Mouse (Mus musculus) MEL (cell line): ENCODE measurements around the gene Uchl4. TPM values are rescaled to one million over a fixed set of nuclear protein-coding genes. Genes with fewer than 3 reads are reported as not detected.
"Not testable (repeated sequence)": the region's sequence is repeated elsewhere in the genome, so short reads cannot be mapped to it uniquely, and the experiment has no call there.

Experiments
- DNase-seq: peaks from one replicate; pipeline ENCODE4 v3.0.0; 2011; ENCODE audit warnings: low read depth, low spot score
- H3K27ac ChIP-seq: 2 replicates; pipeline ENCODE4 v1.5.1; 2012; ENCODE audit warnings: low read depth, mild to moderate bottlenecking, control low read depth, low read length, moderate library complexity; ENCODE audit not compliant: control insufficient read depth
- H3K27me3 ChIP-seq, 2 experiments: fragments of 150-350 bp in 1 of 2; sonication (generic) in 1 of 2; 2 replicates each; pipeline ENCODE4 v1.6.1; 2012; ENCODE audit warnings: low read length in 2 of 2, mild to moderate bottlenecking in 2 of 2, improper control_type of control experiment in 1 of 2, moderate library complexity in 1 of 2; ENCODE audit not compliant: insufficient read depth in 2 of 2, control insufficient read depth in 1 of 2
- H3K36me3 ChIP-seq, 2 experiments: 2 replicates each; pipeline ENCODE4 v1.6.1; 2012 to 2014; ENCODE audit warnings: low read length in 2 of 2, improper control_type of control experiment in 1 of 2, inconsistent platforms in 1 of 2, mild to moderate bottlenecking in 1 of 2; ENCODE audit not compliant: insufficient read depth in 2 of 2, control insufficient read depth in 1 of 2
- H3K4me1 ChIP-seq, 2 experiments: fragments of 150-350 bp in 1 of 2; sonication (generic) in 1 of 2; 2 replicates each; pipeline ENCODE4 v1.6.1; 2012; ENCODE audit warnings: low read length in 2 of 2, improper control_type of control experiment in 1 of 2, mild to moderate bottlenecking in 1 of 2; ENCODE audit not compliant: insufficient read depth in 2 of 2, control insufficient read depth in 1 of 2
- H3K4me3 ChIP-seq, 2 experiments: fragments of 150-350 bp in 1 of 2; sonication (generic) in 1 of 2; 2 replicates each; pipeline ENCODE4 v1.5.1; 2012; ENCODE audit warnings: low read depth in 2 of 2, low read length in 2 of 2, mild to moderate bottlenecking in 2 of 2, moderate library complexity in 2 of 2, control low read depth in 1 of 2, improper control_type of control experiment in 1 of 2; ENCODE audit not compliant: control insufficient read depth in 1 of 2, insufficient read depth in 1 of 2
- H3K79me2 ChIP-seq: 2 replicates; pipeline ENCODE4 v1.6.1; 2012; ENCODE audit warnings: mild to moderate bottlenecking, low read length, moderate library complexity; ENCODE audit not compliant: control insufficient read depth, poor library complexity, insufficient read depth
- H3K9ac ChIP-seq: 2 replicates; pipeline ENCODE4 v1.6.1; 2012; ENCODE audit warnings: low read depth, mild to moderate bottlenecking, control low read depth, low read length, moderate library complexity; ENCODE audit not compliant: control insufficient read depth, poor library complexity, severe bottlenecking
- H3K9me3 ChIP-seq: fragments of 150-350 bp; sonication (generic); replicated peaks from 2 replicates; pipeline ENCODE4 v1.6.1; 2012; ENCODE audit warnings: mild to moderate bottlenecking, low read length, improper control_type of control experiment, moderate library complexity; ENCODE audit not compliant: insufficient read depth
- BHLHE40 ChIP-seq: IDR thresholded peaks from 2 replicates; pipeline ENCODE4 v1.6.1; 2012; ENCODE audit warnings: low read depth, mild to moderate bottlenecking, inconsistent platforms, low read length, improper control_type of control experiment, borderline replicate concordance
- E2F4 ChIP-seq: IDR thresholded peaks from 2 replicates; pipeline ENCODE4 v1.6.1; 2011; ENCODE audit warnings: low read depth, low read length, improper control_type of control experiment, borderline replicate concordance
- EP300 ChIP-seq, 2 experiments: IDR thresholded peaks; 2 replicates each; pipeline ENCODE4 v1.6.1; 2011; ENCODE audit warnings: improper control_type of control experiment in 2 of 2, low read length in 2 of 2, low read depth in 1 of 2, mild to moderate bottlenecking in 1 of 2
- GABPA ChIP-seq: IDR thresholded peaks from 2 replicates; pipeline ENCODE4 v1.6.1; 2012; ENCODE audit warnings: low read depth, mild to moderate bottlenecking, inconsistent platforms, low read length, improper control_type of control experiment, moderate library complexity
- MAX ChIP-seq: IDR thresholded peaks from 2 replicates; pipeline ENCODE4 v1.6.1; 2011; ENCODE audit warnings: low read length, improper control_type of control experiment
- MXI1 ChIP-seq: IDR thresholded peaks from 2 replicates; pipeline ENCODE4 v1.6.1; 2011; ENCODE audit warnings: mild to moderate bottlenecking, low read depth, low read length, improper control_type of control experiment
- MYB ChIP-seq: IDR thresholded peaks from 2 replicates; pipeline ENCODE4 v1.6.1; 2011; ENCODE audit warnings: mild to moderate bottlenecking, low read depth, low read length, improper control_type of control experiment
- NELFE ChIP-seq: IDR thresholded peaks from 2 replicates; pipeline ENCODE4 v1.6.1; 2011; ENCODE audit warnings: low read depth, low read length, improper control_type of control experiment
- POLR2A ChIP-seq, 2 experiments: IDR thresholded peaks; 2 replicates each; pipeline ENCODE4 v1.6.1; 2011 to 2012; ENCODE audit warnings: low read length in 2 of 2, mild to moderate bottlenecking in 2 of 2, control low read depth in 1 of 2, improper control_type of control experiment in 1 of 2, low read depth in 1 of 2, moderate library complexity in 1 of 2; ENCODE audit not compliant: control insufficient read depth in 1 of 2, insufficient read depth in 1 of 2, poor library complexity in 1 of 2
- POLR2AphosphoS5 ChIP-seq: IDR thresholded peaks from 2 replicates; pipeline ENCODE4 v1.6.1; 2012; ENCODE audit warnings: low read depth, borderline replicate concordance, mild to moderate bottlenecking, inconsistent platforms, low read length, moderate library complexity, mixed read lengths
- RAD21 ChIP-seq: IDR thresholded peaks from 2 replicates; pipeline ENCODE4 v1.6.1; 2011; ENCODE audit warnings: mild to moderate bottlenecking, low read depth, low read length, improper control_type of control experiment
- SIN3A ChIP-seq: IDR thresholded peaks from 2 replicates; pipeline ENCODE4 v1.6.1; 2012; ENCODE audit warnings: low read length, improper control_type of control experiment, inconsistent platforms
- TBP ChIP-seq: IDR thresholded peaks from 2 replicates; pipeline ENCODE4 v1.8.0; 2011; ENCODE audit warnings: low read depth, low read length, improper control_type of control experiment
- UBTF ChIP-seq: IDR thresholded peaks from 2 replicates; pipeline ENCODE4 v1.6.1; 2012; ENCODE audit warnings: low read depth, mild to moderate bottlenecking, inconsistent platforms, low read length, improper control_type of control experiment, moderate library complexity, borderline replicate concordance; ENCODE audit not compliant: insufficient read depth
- ZC3H11A ChIP-seq: IDR thresholded peaks from 2 replicates; pipeline ENCODE4 v1.6.1; 2012; ENCODE audit warnings: low read depth, mild to moderate bottlenecking, inconsistent platforms, low read length, improper control_type of control experiment
- ZMIZ1 ChIP-seq: IDR thresholded peaks from 2 replicates; pipeline ENCODE4 v1.6.1; 2012; ENCODE audit warnings: low read depth, mild to moderate bottlenecking, inconsistent platforms, low read length, improper control_type of control experiment, moderate library complexity
- polyA plus RNA-seq, 2 experiments: library from polyadenylated mRNA; stranded (reverse) in 1 of 2; unstranded in 1 of 2; fragments of >175 nt in 1 of 2; fragments of >200 nt in 1 of 2; gene quantifications; 2 replicates each; pipeline versions ENCODE4 v1.2.1 to v1.2.4; 2012; ENCODE audit warnings: low replicate concordance in 2 of 2, low read depth in 1 of 2; ENCODE audit not compliant: insufficient read length in 2 of 2, insufficient read depth in 1 of 2, missing spikeins in 1 of 2
- total RNA-seq: library from RNA; depleted of rRNA; stranded (reverse); fragments of 300-350 nt; gene quantifications from 2 replicates; pipeline ENCODE4 v1.2.3, GENCODE M21; 2012

The Uchl4 gene
- total and polyA plus RNA-seq, 3 experiments: 0.27 to 7.4 TPM; not detected in 1

DNA sequence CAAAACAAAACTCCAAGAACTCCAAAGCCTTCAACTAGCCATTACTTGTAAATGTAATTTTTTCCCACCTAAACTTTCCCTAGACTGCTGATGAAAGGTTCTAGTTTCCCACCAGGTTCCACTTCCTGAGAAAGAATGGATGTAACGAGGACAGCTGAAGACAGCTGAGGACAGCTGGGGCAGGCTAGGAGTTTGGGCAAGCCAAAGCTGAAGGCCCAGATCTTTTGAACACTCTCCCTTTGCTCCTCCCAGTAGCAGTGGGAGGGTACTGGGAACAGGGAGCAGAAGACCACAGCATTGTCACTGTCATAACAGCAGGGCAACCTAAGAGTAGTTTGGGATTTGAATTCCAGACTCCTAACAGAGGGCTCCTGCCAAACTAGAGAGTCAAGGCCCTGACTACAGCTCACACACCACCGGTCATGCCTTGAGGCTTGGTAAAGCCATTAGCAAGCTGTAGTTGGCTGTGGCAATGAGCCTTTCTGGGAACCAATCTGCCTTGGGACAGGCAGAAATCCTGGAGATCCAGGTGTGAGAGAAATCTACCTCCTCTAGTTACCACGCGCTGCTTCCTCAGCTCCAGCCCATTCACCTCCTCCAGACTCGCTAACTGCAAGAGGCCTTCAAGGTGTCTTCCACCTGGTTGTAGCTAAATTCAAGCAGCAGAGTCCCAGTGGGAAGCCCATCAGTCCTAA is 36.8 kb upstream of the Uchl4 start:
- Histone ChIP-seq H3K79me2 (no peaks in the 10 kb centered on the region), H3K36me3 (no peaks in the 10 kb centered on the region), H3K9me3 (no peaks in the 10 kb centered on the region), H3K27me3 (no peaks in the 10 kb centered on the region), H3K4me1 (no peaks in the 10 kb centered on the region), H3K4me3 (no peak overlapping the region), H3K9ac (no peak overlapping the region), H3K27ac (no peak overlapping the region)
- TF ChIP-seq E2F4 (no peak), MYB (no peak), GABPA (no peak), ZC3H11A (no peak), SIN3A (no peak)
- no peak for DNase-seq

DNA sequence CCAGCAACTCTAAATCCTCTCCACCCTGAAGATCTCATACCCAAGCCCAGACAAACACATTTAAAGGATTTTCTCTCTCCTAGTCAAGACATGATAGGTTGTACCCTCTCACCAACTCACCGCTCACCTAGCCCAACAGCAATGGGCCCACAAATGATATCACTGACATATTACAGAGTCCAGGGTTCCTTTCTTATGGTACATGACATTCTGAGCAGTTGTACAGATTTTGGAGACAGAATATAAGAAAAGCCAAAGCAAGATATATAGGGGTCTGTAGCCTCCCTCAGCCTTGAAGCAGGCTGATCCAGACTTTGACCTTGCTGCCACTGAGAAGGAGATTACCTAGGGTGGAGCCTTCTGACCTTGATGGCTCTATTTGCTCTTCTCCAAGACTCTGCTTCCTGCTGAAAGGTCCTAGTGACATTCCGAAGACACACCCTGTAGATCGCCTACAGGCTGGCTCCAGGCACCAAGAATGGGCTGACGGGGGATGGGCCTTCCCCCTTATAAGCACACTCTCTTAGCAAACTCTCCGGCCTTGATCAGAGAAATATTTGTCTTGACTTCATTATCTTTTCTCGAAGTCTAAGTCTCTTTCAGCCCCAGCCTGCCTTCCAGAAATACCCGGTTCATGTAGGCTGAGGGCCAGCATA is 36.1 kb upstream of the Uchl4 start:
- H3K79me2 ChIP-seq, H3K4me3 ChIP-seq, DNase-seq, H3K9ac ChIP-seq, H3K4me1 ChIP-seq, H3K36me3 ChIP-seq, H3K27me3 ChIP-seq, H3K9me3 ChIP-seq, H3K27ac ChIP-seq: not testable (repeated sequence)

DNA sequence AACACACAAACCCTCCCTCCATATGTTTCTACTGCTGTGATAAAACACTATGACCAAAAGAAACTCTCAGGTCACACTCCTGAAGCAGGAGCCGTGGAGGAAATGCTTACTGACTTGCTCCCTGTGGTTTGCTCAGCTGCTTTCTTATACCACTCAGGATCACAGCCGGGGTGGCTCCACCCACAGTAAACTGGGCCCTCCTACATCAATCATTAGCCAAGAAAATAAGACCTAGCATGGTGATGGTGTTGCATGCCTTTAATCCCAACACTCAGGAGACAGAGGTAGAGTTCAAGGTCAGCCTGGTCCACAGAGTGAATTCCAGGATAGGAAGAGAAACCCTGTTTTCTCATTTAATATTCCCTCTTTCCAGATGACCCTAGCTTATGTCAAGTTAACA is 35.1 kb upstream of the Uchl4 start:
- no peaks in the 10 kb centered on the region for H3K79me2 ChIP-seq
- TF ChIP-seq UBTF: no peak
- no peak for TF ChIP-seq MAX
- TF ChIP-seq NELFE: no peak
- no peak for TF ChIP-seq POLR2A (IDR thresholded peaks at IDR 0.05; ENCODE audit: control insufficient read depth in 1 of 2, insufficient read depth in 1 of 2, low read depth in 1 of 2, low read length in 2 of 2, poor library complexity in 1 of 2)
- no peak for TF ChIP-seq EP300 (IDR thresholded peaks at IDR 0.05; ENCODE audit: low read depth in 1 of 2, low read length in 2 of 2)
- no peak for TF ChIP-seq BHLHE40
- no peak for TF ChIP-seq MXI1
- no peak for TF ChIP-seq TBP
- TF ChIP-seq POLR2AphosphoS5: no peak
- no peak for TF ChIP-seq RAD21
- TF ChIP-seq ZMIZ1: no peak
- TF ChIP-seq, all 39 proteins: peak for 0
- no peaks in the 10 kb centered on the region for H3K9me3 ChIP-seq
- H3K27ac ChIP-seq: no peak overlapping the region
- H3K4me1 ChIP-seq: no peaks in the 10 kb centered on the region
- no peaks in the 10 kb centered on the region for H3K27me3 ChIP-seq
- no peak for DNase-seq
- H3K9ac ChIP-seq: no peak overlapping the region
- no peak overlapping the region for H3K4me3 ChIP-seq
- no peaks in the 10 kb centered on the region for H3K36me3 ChIP-seq
